ENCODE assay signal across 1 mouse cellular context in the genomic region with DNA sequence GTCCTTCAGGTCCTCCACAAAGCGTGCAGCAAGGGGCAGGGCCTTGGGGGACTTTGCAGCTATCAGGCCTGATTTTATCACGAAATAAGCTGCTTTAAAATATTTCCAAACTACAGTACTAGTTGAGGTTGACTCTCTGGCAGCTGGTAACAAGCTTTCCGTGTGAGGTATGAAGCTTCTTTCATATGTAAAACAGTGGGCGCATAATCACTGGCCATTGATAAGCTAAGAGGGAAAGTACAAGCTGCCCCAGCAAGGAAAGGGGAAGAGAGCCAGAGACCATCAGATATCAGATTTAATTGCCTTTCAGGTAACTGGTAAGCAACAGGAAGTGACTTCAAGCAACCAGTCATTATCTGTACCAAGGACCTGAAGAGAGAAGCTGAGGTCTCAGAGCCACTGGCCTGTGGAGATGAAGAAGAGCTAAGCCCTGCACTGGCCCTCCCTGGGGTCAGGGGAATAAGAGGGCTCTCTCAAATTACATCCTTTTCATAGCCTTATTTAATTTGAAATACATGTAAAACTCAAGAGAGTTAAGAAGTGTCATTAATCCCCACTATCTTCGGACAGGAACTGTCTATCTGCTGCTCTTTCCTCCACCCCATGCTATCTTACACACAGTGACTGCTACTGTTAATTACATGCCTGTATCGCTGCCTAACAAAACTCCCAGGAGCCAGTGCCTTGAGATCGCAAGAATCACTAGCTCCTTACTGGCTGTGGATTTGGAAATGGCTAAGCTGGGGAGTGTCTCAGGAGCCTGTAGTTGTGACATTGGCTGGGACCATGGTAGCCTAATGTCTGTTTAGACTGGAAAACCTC.
TF ChIP-seq lines count a peak whose summit lies in the region.

No protein-coding gene starts in this region.

TF ChIP-seq in MEL, 35 proteins besides CTCF, POLR2A, EP300 and RAD21 (continued from another document):
- TF ChIP-seq NELFE (IDR thresholded peaks at IDR 0.05; ENCODE audit: low read depth, low read length) (0 out of 2 replicates have a peak, but pooled peaks have one; percentile 15), ZMIZ1 (IDR thresholded peaks at IDR 0.05; ENCODE audit: low read depth, low read length) (peak; percentile 29; the same call in 1 of the 2 replicates), HCFC1 (IDR thresholded peaks at IDR 0.05; ENCODE audit: low read depth, low read length) (peak; percentile 41; the same call in 1 of the 2 replicates), MAZ (IDR thresholded peaks at IDR 0.05; ENCODE audit: low read depth, low read length) (no peak), MAX (IDR thresholded peaks at IDR 0.05; ENCODE audit: low read length) (peak; percentile 50), MYC (IDR thresholded peaks at IDR 0.05; ENCODE audit: low read depth, low read length) (no peak), GABPA (IDR thresholded peaks at IDR 0.05; ENCODE audit: low read depth, low read length) (no peak), ELF1 (IDR thresholded peaks at IDR 0.05; ENCODE audit: low read depth, low read length) (0 out of 2 replicates have a peak, but pooled peaks have one; percentile 31)
